Mouse (Mus musculus): Measurements from ENCODE around the gene A630023A22Rik.

DNA sequence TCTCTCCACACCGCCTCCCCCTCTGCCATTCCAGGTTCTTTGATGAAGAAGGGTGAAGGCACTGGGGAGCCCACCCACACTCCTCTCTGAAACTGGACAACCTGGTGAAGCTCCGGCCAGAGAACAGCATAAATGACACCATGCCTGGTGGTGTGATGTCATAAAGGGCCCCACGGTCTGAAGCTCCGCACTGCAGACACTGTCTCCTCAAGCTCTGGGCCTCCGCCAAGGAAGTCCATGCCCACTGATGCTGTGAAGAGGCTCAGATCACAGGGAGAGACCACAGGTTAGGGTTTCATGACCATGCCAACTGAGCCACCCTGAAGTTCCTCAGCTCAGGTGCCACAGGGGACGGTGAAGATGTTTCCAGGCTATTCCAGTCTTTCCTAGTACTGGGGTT, 50.0 kb downstream of the A630023A22Rik start, which contains the start of gene Antxrl:
- TF ChIP-seq CTCF (IDR thresholded peaks at IDR 0.05; ENCODE audit: control insufficient read depth, insufficient read depth, insufficient replicate concordance, low read depth, low read length) (no peak), POLR2A (IDR thresholded peaks at IDR 0.05; ENCODE audit: control insufficient read depth, low read depth, low read length) (peak; percentile 72; the same call in 1 of the 2 replicates)
